Mouse (Mus musculus) hematopoietic stem cell, adult 5-6 weeks (primary cell): ENCODE results near the gene Rab11fip5. TPM values are rescaled to one million over a fixed set of nuclear protein-coding genes. Genes with fewer than 3 reads are reported as not detected.

Source experiments
- ATAC-seq, 2 experiments: fragments of 125-278 bp in 1 of 2; replicated peaks in 1 of 2; 2 replicates each; pipeline ENCODE4 v1.8.0; 2016 to 2017; ENCODE audit warnings: inconsistent platforms in 2 of 2, mild to moderate bottlenecking in 2 of 2, moderate number of reproducible peaks in 2 of 2, low read depth in 1 of 2, moderate TSS enrichment in 1 of 2; ENCODE audit not compliant: low FRiP score in 2 of 2, poor library complexity in 2 of 2, severe bottlenecking in 2 of 2, insufficient read depth in 1 of 2, low TSS enrichment in 1 of 2
- total RNA-seq: library from RNA; stranded (forward); fragments of 172-1452, 232-1000 nt; gene quantifications from 2 replicates; pipeline ENCODE4 v1.2.3, GENCODE M21; 2017

Rab11fip5 gene
- total RNA-seq, 1 experiment from 2014 or later, result 8.2 TPM

DNA sequence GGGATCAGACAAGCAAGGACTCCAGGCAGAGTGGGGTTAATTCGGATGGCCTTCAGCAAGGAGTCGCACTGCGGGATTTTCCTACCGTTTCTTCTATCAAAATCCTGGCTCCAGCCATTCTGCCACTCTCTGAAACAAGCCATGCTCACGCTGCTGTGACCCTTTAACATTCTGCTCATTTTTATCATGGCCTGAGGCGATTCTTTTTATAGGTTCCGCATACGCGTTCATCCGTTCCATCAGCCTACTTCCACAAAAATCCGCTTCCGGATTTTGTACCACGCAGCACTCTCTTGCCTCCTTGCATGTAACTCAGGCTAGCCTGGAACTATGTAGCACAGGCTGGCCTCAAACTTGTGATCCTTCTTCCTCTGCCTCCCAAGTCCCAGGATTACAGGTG lies 40.7 kb downstream of the Rab11fip5 start:
- peak; percentile 36 to 54; a peak in 3 of 4 replicates for ATAC-seq

DNA sequence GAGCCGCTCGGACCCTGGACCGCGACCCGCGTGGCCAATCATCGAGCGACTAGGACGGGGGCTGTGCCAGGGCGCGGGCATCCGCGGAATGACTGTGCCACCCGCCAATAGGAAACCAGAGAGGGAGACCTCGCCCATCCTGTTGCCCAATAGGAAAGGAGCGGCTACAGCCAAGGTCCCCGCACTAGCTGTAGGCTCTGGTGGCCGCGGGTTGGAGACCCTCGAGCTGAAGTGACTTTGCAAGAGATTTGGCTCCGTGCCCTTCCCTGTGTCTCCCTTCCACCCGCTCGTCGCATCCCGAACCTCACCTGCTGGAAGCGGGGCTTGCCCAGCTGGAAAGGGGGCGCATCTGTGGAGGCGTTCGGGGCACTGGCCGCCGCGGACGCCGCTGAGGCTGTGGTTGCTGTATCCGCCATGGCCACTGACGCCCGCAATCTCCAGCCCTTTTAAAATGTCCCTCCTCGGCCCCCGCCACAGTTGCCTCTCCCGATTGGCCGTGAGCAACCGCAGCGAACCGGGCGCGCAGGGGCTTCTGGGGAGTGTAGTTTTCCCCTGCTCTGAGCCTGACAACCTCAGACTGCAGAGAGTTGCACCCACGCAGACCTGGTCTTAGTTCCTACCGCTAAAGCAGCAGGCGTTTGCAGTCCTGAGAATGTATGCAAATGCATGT lies 41.3 kb downstream of the Rab11fip5 start, which contains the start of gene Sfxn5:
Gene Sfxn5, minus strand, starts transcription at position 423 of the 670 bp plus-strand sequence.
- peak; percentile 88 to 92 for ATAC-seq

DNA sequence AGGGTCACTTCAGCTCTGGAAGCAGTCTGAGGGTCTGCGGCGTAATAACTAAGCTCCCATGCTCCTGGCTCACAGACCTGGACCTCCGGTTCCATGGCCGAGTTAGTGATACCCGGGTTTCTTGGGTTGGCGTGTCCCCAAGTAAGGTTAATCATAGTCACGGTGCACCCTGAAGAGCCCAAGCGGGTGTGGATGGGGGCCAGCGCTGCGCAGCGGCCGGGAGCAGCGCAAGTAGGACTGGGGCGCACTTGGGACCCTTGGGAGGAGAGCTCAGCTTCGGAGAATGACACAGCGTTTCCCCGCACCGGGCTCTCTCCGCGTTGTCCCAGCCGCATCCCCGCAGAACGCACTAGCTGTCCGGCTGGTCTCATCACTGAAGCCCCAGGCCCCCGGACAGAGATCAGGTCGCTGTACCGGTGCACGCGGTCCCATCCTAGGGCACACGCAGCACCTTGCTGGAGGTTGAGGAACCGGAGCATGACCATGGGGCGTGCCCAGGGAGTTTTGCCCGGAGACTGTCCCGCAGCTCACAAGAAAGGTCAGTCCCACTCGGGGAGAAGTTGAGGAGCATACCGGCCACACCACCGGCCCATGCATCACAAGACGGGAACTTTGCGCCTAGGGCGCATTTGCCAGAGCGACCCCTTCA lies 42.0 kb downstream of the Rab11fip5 start:
- ATAC-seq, result peak; percentile 8 to 19; a peak in 3 of 4 replicates

DNA sequence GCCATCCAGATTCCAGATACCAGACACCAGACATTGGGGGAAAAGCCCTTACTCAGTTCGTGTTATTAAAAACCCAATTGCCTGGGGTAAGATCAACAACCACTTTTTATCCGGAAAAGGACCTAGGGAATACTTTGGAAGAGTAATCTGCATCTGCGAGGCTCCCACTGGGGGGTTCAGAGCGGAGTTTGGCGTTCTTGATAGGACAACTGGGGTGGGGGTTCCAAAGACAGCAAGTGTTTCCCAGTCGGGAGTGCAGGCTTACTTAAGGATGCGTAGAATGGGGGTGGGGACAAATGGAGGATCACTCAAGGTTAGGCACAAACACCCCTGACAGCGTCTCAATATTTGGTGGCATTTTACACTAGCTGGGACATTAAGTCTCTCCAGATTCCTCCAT lies 42.7 kb downstream of the Rab11fip5 start:
- no peak for ATAC-seq

DNA sequence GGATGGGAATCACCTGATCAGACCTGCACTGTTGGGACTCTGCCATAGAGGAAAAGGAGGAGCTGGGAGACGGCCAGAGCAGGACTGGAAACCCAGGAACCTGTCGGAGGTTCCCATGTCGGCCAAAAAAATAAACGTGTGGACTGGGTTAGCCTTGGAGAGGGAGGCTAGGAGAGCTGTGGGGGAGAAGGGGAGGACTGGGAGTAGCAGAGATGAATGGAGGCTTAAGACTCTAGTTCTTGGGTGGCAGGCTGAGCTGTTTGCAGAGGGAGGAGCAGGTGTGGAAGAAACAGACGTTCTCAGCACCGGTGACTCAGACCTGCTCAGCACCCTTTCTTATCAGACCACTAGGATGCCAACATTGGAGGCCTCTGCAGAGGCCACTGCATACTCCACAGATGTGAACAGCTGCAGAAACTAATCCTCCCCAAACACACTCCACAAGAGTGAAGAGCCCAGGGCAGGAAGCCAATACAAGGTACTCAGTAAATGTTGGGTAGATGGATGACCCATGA lies 43.2 kb downstream of the Rab11fip5 start:
- ATAC-seq, result no peak

DNA sequence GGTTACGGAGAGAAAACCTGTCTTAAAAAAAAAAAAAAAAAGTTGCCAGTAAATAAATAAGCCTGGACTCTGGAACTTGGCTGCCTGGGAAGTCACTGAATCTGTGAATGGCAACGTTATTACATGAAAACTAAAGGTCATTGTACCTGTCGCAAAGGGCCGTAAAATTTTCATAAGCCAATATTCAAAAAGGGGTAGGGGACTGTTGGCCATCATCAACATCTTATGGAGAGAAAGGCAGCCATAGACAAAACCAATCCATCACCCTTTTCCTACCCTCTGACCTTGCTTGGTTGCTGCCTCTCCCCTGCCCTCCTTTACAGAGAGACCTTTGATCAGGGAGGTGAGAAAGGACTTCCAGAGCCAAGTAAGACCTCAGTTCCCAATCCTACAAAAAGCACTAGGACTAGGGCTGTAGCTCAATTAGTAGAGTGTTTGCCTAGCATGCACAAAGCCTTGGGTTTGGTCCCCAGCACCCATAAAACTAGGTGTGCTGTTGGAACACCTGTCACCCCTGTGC lies 44.7 kb downstream of the Rab11fip5 start:
- ATAC-seq, result no peak

DNA sequence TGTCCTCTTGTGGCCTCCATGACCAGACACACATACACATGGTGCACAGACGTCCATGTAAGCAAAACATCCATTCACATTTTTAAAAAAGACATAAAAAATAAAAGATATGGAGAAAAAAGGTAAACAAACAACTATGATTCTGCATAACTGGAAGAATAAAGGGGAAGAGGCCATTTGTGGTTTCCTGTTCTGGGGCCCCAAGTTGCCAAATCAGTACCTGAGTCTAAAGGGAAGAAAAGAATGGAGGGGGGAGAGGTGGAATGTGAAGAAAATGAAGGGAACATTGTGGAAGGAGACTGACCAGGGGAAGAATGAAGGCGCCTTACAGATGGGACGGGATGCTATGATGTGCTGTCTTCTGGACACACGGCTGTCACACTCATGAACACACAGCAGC lies 47.9 kb downstream of the Rab11fip5 start:
- ATAC-seq, result peak in 1 of 2 experiments; percentile 46; a peak in 1 of 4 replicates

DNA sequence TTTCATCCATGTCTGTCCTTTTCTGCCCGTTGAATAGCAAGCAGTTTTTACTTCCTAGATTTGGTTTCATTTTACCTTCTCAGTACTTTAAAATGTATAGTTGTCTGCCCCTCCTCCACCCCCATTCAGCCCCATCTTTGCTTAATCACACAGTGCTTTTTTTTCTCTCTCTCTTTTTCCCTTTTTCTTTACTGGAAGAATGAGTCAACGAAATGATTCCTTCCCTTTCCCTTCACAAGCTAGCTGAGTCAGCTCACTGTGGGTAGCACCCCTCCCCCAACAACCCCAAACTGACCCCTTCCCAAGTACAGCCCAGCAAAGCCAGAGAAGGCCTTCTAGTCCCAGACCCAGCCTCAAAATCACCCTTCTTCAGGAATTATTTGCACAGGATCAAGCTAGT lies 49.3 kb downstream of the Rab11fip5 start:
- ATAC-seq, result 0 out of 4 replicates have a peak, but pooled peaks of 1 of the 2 experiments have one; percentile 22

DNA sequence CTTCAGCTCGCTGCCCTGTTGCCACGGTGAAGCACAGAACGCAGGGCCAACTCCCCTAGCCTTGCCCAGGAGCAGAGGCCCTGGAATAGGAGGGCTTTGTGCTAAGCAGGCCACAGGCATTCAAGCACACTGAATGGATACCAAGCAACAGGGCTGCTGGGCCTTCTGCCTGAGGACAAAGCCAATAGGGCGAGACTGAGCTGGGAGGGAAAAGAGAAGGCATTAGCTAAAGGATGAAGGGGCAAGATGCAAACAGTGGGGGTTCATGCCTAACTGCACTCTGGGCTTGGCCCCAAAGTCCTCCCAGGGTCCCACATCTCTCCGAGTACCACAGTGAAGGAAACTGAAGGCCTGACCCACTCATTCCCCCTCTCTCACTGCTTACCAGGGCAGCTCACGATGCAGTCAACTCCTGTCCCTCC lies 54.0 kb downstream of the Rab11fip5 start:
- no peak for ATAC-seq

DNA sequence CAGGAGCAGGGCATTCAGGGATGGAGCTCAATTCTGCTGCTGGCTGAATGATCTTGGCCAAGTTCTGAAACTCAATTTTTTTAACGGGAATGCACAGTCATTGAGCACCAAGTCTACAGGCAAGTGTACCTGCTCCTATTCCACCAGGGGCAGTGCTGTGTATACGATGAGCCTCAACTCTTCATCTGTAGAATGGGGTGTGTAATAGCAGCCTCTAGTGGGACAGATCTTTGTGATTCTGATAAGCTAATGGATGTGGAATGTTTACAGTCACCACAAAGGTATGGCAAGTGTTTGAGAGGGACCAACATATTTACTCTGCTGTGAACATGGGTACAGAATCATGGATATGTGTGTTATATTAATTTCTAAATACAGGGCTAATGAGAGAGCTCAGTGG lies 58.2 kb downstream of the Rab11fip5 start:
- ATAC-seq, result no peak

DNA sequence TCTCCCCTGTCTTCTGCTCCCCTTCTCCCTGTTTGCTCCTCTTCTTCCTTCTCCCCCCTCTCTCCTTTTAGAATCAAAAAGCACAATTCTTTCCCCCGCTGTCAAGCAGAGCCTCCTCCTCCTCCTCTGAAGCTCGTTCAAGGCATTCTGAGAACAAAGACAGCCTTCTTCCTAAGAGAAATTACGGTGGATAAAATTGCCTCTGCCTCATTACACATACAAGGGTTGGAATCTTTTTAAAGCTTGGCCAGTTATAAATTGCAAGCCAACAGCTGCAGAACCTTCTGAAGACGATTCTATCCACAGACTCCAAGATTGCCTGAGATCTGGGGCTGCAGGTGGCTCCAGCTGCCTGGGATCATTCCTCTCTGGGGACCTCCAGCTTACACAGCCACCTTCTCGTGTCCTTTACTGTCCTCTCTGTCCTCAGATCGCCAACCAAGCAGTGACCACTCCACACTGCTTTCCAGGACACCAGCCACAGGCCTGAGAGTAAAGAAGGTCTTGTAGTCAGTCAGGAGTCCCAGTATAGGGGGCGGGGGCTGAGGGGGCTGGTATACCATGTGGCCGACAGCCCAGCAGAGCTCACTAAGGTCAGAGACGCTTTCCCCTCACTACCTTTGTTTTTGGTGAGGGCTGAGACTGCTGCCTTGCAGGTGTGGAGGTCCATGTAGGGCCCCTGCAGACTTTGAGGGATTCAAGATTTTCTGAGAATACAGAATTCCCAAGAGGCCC lies 60.2 kb downstream of the Rab11fip5 start:
- no peak for ATAC-seq

DNA sequence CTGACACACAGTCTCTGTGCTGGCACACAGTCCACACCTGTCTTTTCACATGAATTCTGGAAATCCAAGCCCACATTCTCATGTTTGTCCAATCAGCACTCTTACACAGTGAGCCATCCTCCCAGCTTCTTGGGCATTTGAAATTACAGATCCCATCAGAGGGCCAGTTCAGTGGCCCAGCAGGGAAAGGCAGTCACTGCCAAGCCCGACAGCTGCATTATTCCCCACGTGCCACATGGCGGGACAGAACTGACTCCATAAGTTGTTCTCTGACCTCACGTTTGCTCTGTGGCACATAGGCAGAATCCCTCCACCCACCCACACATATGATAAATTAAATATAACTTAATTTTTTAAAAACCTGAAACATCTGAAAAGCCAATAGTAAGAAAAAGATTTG lies 66.5 kb downstream of the Rab11fip5 start:
- no peak for ATAC-seq

DNA sequence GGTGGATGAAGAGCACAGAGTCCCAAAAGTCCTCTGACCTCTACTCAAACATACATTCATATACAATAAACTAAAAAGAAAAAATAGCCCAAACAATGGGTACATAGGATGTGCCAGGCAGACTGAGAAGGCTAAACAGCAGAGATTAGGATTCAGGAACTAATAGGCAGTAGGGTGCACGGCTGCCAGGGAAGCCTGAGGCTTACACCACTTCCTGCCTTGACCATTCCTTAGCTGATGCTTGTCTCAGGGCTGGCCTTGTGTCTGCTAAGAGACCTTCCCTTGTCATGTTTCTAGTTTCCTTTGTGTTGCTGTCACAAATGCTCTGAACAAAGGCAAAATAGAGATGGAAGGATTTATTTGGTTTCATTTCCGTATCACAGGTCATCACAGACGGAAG lies 68.1 kb downstream of the Rab11fip5 start:
- ATAC-seq, result no peak

DNA sequence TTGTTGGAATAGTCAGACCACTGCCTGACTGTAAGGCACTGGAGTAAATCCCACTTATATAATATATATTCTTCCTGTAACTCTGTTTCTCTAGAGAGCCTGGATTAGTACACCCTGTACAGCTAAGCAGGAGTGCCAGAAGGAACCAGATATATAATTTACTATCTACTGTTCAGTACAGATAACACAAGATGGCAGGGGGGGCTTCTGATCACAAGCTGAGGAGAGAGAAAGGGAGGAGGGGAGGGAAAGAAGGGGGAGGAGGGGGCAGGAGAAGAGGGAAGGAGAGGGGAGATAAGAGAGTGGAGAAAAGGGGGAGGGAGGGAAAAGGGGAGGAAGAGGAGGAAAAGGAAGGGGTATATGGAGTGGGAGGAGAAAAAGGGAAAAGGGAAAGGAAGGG lies 68.6 kb downstream of the Rab11fip5 start:
- ATAC-seq, result no peak

DNA sequence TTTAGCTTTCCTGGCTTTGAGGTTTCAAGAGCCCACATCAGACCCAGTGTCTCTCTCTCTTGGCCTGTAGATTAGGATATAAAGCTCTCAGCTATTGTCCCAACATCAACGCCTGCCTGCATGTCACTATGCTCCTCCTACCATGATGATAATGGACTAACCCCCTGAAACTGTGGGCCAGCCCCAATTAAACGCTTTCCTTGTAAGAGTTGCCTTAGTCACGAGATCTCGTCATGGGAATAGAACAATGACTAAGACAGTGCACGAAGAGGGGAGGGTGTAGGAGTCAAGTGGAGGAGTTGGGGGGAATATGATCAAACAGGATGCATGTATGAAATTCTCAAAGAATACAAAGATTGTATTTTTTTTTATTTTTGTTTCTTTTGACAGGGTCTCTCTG lies 69.5 kb downstream of the Rab11fip5 start:
- no peak for ATAC-seq

DNA sequence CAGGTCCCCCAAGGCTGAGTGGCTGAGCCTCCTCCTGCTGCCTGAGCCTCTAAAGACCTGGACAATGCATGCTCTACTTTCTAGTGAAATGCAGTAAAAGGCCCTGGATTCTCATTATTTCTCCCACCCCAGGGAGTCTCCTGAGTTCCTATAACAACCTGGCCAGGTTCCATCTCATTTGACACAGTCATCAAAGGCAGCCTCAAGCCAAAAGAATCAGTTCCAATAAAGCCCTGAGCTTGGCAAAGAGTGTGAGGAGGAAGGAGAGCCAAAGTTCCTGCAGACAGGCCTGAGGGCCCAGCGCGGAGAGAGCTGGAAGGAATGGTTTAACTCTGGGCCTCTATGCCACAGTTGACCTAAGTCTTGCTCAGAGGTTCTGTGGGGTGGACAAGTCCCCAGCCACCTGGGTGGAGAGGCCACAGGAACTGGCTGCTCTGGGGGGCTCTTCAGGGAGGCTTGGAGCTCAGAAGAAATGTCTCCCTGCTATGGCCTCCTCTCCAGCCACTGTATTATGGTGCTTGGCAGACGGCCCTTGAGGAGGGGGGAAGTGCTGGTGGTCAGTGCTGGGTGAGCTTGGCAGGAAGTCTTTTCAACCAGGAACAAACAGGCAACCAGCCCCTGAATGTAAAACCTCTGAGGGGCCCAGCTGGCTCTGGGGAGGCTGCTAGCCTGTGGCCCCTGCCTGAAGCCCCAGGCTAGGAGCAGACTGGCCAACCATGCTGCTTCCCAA lies 71.9 kb downstream of the Rab11fip5 start:
- peak in 1 of 2 experiments; percentile 24; a peak in 2 of 4 replicates for ATAC-seq
